9 mouse cellular contexts compared by ENCODE assay signal in the genomic region with DNA sequence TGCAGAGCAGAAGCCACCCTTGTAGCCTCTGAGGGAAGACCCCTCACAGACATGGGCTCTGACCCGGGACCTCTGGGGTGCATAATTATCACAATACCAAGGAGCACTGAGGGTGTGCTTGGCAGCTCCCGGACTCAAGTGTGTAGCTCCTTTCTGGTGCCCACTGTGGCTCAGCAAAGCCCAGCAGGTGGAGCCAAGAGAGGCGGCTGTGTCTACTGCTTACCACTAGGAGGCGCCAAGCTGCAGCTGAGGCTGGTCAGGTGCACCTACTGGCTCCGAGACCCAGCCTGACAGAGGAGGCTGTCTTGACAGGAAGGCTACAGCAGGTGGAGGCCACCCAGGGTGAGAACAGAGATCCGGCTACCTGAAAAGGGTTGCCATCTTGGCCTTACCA. TPM values are rescaled to one million over a fixed set of nuclear protein-coding genes. Genes with fewer than 3 reads are reported as not detected.
A peak's percentile ranks its signal among the peaks of the same experiment; 100 is the strongest.
DNase-seq lines count a peak whose midpoint lies in the region; ATAC-seq lines count a peak whose summit lies in the region.
"Had no signal": no experiment of that assay in that cellular context is flagged by ENCODE, and none has a peak within 500 bp of the region (broad histone marks: within the 10 kb centered on the region; RNA-seq: fewer than 3 reads in every experiment).

No protein-coding gene starts in this region.

- WGBS in forebrain, embryonic 12.5 days, result 12% methylated on average over 6 of the region's 6 CpGs
- 14% methylated on average over 6 of the region's 6 CpGs for WGBS in hindbrain, embryonic 13.5 days
- 11% methylated on average over 6 of the region's 6 CpGs for WGBS in midbrain, embryonic 13.5 days

- peak; percentile 83 for ATAC-seq in forebrain, embryonic 12.5 days (ENCODE audit: low FRiP score)
- peak; percentile 31; the same call in 1 of the 2 replicates for ATAC-seq in hindbrain, embryonic 13.5 days (ENCODE audit: low FRiP score)
- peak; percentile 47 for ATAC-seq in midbrain, embryonic 13.5 days
- ATAC-seq in activated CD4-positive, CD25-positive, alpha-beta regulatory T cell, adult 4 months, result no peak

- intact Hi-C loops in left cerebral cortex, postnatal 10 days (cut with DNase I), result loop anchor here (5.0 kb wide), 1 partner anchor 57 kb away; a partner anchor contains a TSS

- peak; percentile 83 for DNase-seq in ES-CJ7 (ENCODE audit: low read depth, low spot score)
- DNase-seq in adrenal gland, adult 2 months, result peak; percentile 73
- peak; percentile 52 to 75 for DNase-seq in left cerebral cortex, postnatal 10 days (ENCODE audit: extremely low spot score in 1 of 2, low spot score in 2 of 2)
- peak; percentile 10 to 19 for DNase-seq in spleen, postnatal 36 days (ENCODE audit: low spot score in 2 of 2)

- peaks cover 20% of the 10 kb centered on the region for H3K27me3 ChIP-seq in forebrain, embryonic 12.5 days
- H3K27me3 ChIP-seq in hindbrain, embryonic 13.5 days, result peaks cover 21% of the 10 kb centered on the region; the same call in 1 of the 2 replicates
- 0 out of 2 replicates have a peak, but pooled peaks cover 7% of the 10 kb centered on the region for H3K27me3 ChIP-seq in midbrain, embryonic 13.5 days

- no peak overlapping the region for H3K4me2 ChIP-seq in forebrain, embryonic 12.5 days
- no peak overlapping the region for H3K4me2 ChIP-seq in hindbrain, embryonic 13.5 days
- no peak overlapping the region for H3K4me2 ChIP-seq in midbrain, embryonic 13.5 days (replicated peaks)
- H3K4me2 ChIP-seq: heart, embryonic 13.5 days had no signal

- H3K27ac ChIP-seq in forebrain, embryonic 12.5 days, result no peak overlapping the region
- no peak overlapping the region for H3K27ac ChIP-seq in hindbrain, embryonic 13.5 days
- no peak overlapping the region for H3K27ac ChIP-seq in midbrain, embryonic 13.5 days
- H3K27ac ChIP-seq: heart, embryonic 13.5 days had no signal

- no peak overlapping the region for H3K4me3 ChIP-seq in forebrain, embryonic 12.5 days (replicated peaks)
- no peak overlapping the region for H3K4me3 ChIP-seq in hindbrain, embryonic 13.5 days
- no peak overlapping the region for H3K4me3 ChIP-seq in midbrain, embryonic 13.5 days (replicated peaks)
- H3K4me3 ChIP-seq: heart, embryonic 13.5 days had no signal

- no peaks in the 10 kb centered on the region for H3K36me3 ChIP-seq in forebrain, embryonic 12.5 days (replicated peaks)
- no peaks in the 10 kb centered on the region for H3K36me3 ChIP-seq in hindbrain, embryonic 13.5 days
- no peaks in the 10 kb centered on the region for H3K36me3 ChIP-seq in midbrain, embryonic 13.5 days
- H3K36me3 ChIP-seq: heart, embryonic 13.5 days had no signal

- H3K9ac ChIP-seq in forebrain, embryonic 12.5 days, result no peak overlapping the region
- H3K9ac ChIP-seq in hindbrain, embryonic 13.5 days, result no peak overlapping the region
- H3K9ac ChIP-seq in midbrain, embryonic 13.5 days (replicated peaks), result no peak overlapping the region
- H3K9ac ChIP-seq: heart, embryonic 13.5 days had no signal

- 0 out of 2 replicates have a peak, but pooled peaks cover 1% of the 10 kb centered on the region for H3K4me1 ChIP-seq in forebrain, embryonic 12.5 days
- H3K4me1 ChIP-seq in hindbrain, embryonic 13.5 days (replicated peaks), result peaks cover 14% of the 10 kb centered on the region
- H3K4me1 ChIP-seq in midbrain, embryonic 13.5 days (replicated peaks), result peaks cover 7% of the 10 kb centered on the region; the same call in 1 of the 2 replicates
- H3K4me1 ChIP-seq: heart, embryonic 13.5 days had no signal

- no peaks in the 10 kb centered on the region for H3K9me3 ChIP-seq in forebrain, embryonic 12.5 days
- H3K9me3 ChIP-seq in hindbrain, embryonic 13.5 days, result no peaks in the 10 kb centered on the region
- no peaks in the 10 kb centered on the region for H3K9me3 ChIP-seq in midbrain, embryonic 13.5 days
- H3K9me3 ChIP-seq: heart, embryonic 13.5 days had no signal

RNA-seq across cellular contexts. Expression of a gene that starts 56.9 kb away (rescaled TPM):
- 1 to 10 TPM in 1 of 2 experiments, under 1 TPM in 1; 0.58 to 2.8 TPM for total RNA-seq in adrenal gland, adult 2 months (2021)
- polyA plus RNA-seq in adrenal gland, adult 2 months (2012; rRNA removed), result 2.2 and 3.6 TPM in 2 replicates
- polyA plus RNA-seq in forebrain, embryonic 12.5 days (2016; fragmentation: Nextera tagmentation; extraction: Ambion mirVana), result 0.96 and 1.1 TPM in 2 replicates
- polyA plus RNA-seq in hindbrain, embryonic 13.5 days (2015; fragmentation: Nextera tagmentation; extraction: Ambion mirVana), result 0.73 and 0.83 TPM in 2 replicates
- 10 to 100 TPM; 27.6 to 28.4 TPM for total RNA-seq in left cerebral cortex, postnatal 10 days (2021)
- polyA plus RNA-seq in midbrain, embryonic 13.5 days (2015; fragmentation: Nextera tagmentation; extraction: Ambion mirVana), result 0.69 and 0.77 TPM in 2 replicates
- not detected for polyA plus RNA-seq in activated CD4-positive, CD25-positive, alpha-beta regulatory T cell, adult 4 months (2017; shearing (Covaris generic))
- polyA plus RNA-seq: heart, embryonic 13.5 days had no signal

Comparison
In these comparisons a context has a peak if more than half of its experiments do, and no peak if none do; other contexts are left out.
1. DNase-seq: peak in every context shown above with its lines; median percentile 83 in ES-CJ7; 73 in adrenal gland, adult 2 months; 64 in left cerebral cortex, postnatal 10 days; 14 in spleen, postnatal 36 days.